Mouse (Mus musculus): Measurements from ENCODE around the gene Gm11444.

Gene Gm11444

GRCm38 (mm10) chr11:85811676-85812075 is 38.5 kb downstream of the Gm11444 start:
- DNase-seq: no peak

- DNase-seq: no peak
These were observed 38.9 kb downstream of the Gm11444 start for GRCm38 (mm10) chr11:85811229-85811628.

- no peak for DNase-seq
These were observed 42.8 kb downstream of the Gm11444 start for GRCm38 (mm10) chr11:85807353-85807752.

GRCm38 (mm10) chr11:85805779-85806178 is 44.4 kb downstream of the Gm11444 start:
- no peak for DNase-seq

- no peak for DNase-seq
These were observed 46.1 kb downstream of the Gm11444 start for GRCm38 (mm10) chr11:85804048-85804447.

- DNase-seq: peak; percentile 48
These were observed 49.8 kb downstream of the Gm11444 start for GRCm38 (mm10) chr11:85800380-85800779.

- DNase-seq: no peak
These were observed 50.3 kb downstream of the Gm11444 start for GRCm38 (mm10) chr11:85799856-85800255.

GRCm38 (mm10) chr11:85799456-85799855 is 50.7 kb downstream of the Gm11444 start:
- no peak for DNase-seq

All from kidney, postnatal 14 days (tissue).